In genomic region chr2:168840853-168841712, GRCm38 (mm10) we compare ENCODE assay signal across 8 mouse cellular contexts.
DNase-seq lines count a peak whose midpoint lies in the region; ATAC-seq lines count a peak whose summit lies in the region.

No protein-coding gene starts in this region.

- H3K27me3 ChIP-seq in forebrain, embryonic 11.5 days (ENCODE audit: control insufficient read depth, insufficient read depth, low read length) = peaks cover 8% of the 10 kb centered on the region; the same call in 1 of the 2 replicates
- H3K27me3 ChIP-seq in forebrain, embryonic 16.5 days (replicated peaks; ENCODE audit: control insufficient read depth, insufficient read depth, low read length) = peaks cover 28% of the 10 kb centered on the region
- peaks cover 66% of the 10 kb centered on the region for H3K27me3 ChIP-seq in lung, embryonic 15.5 days
- H3K27me3 ChIP-seq in intestine, embryonic 14.5 days (replicated peaks; ENCODE audit: control insufficient read depth, insufficient read depth, low read length) = peaks cover 16% of the 10 kb centered on the region

- ATAC-seq in forebrain, embryonic 11.5 days (replicated peaks; ENCODE audit: low FRiP score) = no peak
- ATAC-seq in forebrain, embryonic 16.5 days = no peak
- no peak for ATAC-seq in lung, embryonic 15.5 days (ENCODE audit: borderline replicate concordance, extremely low read depth, low FRiP score, low TSS enrichment)
- no peak for ATAC-seq in intestine, embryonic 14.5 days (replicated peaks; ENCODE audit: low FRiP score, low TSS enrichment, low read depth)

- no peaks in the 10 kb centered on the region for H3K36me3 ChIP-seq in forebrain, embryonic 11.5 days (ENCODE audit: control insufficient read depth, insufficient read depth, low read length)
- no peaks in the 10 kb centered on the region for H3K36me3 ChIP-seq in forebrain, embryonic 16.5 days (ENCODE audit: control insufficient read depth, insufficient read depth)
- H3K36me3 ChIP-seq in lung, embryonic 15.5 days = no peaks in the 10 kb centered on the region
- H3K36me3 ChIP-seq in intestine, embryonic 14.5 days (ENCODE audit: control insufficient read depth, insufficient read depth, low read length) = no peaks in the 10 kb centered on the region

- H3K4me1 ChIP-seq in forebrain, embryonic 11.5 days (replicated peaks; ENCODE audit: control insufficient read depth, insufficient read depth, low read length) = peaks cover 24% of the 10 kb centered on the region
- H3K4me1 ChIP-seq in forebrain, embryonic 16.5 days (replicated peaks; ENCODE audit: control insufficient read depth, insufficient read depth, low read length) = peaks cover 14% of the 10 kb centered on the region
- H3K4me1 ChIP-seq in lung, embryonic 15.5 days = peaks cover 19% of the 10 kb centered on the region
- peaks cover 26% of the 10 kb centered on the region for H3K4me1 ChIP-seq in intestine, embryonic 14.5 days (replicated peaks; ENCODE audit: control insufficient read depth, insufficient read depth, low read length)

- no peak overlapping the region for H3K4me3 ChIP-seq in forebrain, embryonic 11.5 days (ENCODE audit: low read depth, low read length)
- H3K4me3 ChIP-seq in forebrain, embryonic 16.5 days (replicated peaks; ENCODE audit: low read length) = no peak overlapping the region
- no peak overlapping the region for H3K4me3 ChIP-seq in lung, embryonic 15.5 days
- no peak overlapping the region for H3K4me3 ChIP-seq in intestine, embryonic 14.5 days (ENCODE audit: low read depth, low read length)

- H3K27ac ChIP-seq in forebrain, embryonic 11.5 days (ENCODE audit: low read depth, low read length) = no peak overlapping the region
- no peak overlapping the region for H3K27ac ChIP-seq in forebrain, embryonic 16.5 days (ENCODE audit: low read length)
- H3K27ac ChIP-seq in lung, embryonic 15.5 days = no peak overlapping the region
- no peak overlapping the region for H3K27ac ChIP-seq in intestine, embryonic 14.5 days (ENCODE audit: low read depth)

- no peak for DNase-seq in forebrain, embryonic 11.5 days (ENCODE audit: low spot score)
- no peak for DNase-seq in lung, postnatal 10 days
- DNase-seq in intestine, embryonic 14.5 days (ENCODE audit: low spot score) = peak; percentile 58
- peak; percentile 51 for DNase-seq in retina, embryonic 14.5 days (ENCODE audit: low spot score)
- DNase-seq in gastrocnemius, postnatal 10 days = no peak
- no peak for DNase-seq in frontal cortex, postnatal 10 days (ENCODE audit: low spot score in 2 of 2)

- H3K9ac ChIP-seq in forebrain, embryonic 11.5 days (ENCODE audit: low read length) = peak overlapping the region; percentile 27; the same call in 1 of the 2 replicates
- no peak overlapping the region for H3K9ac ChIP-seq in forebrain, embryonic 16.5 days (replicated peaks; ENCODE audit: low read depth, low read length)
- no peak overlapping the region for H3K9ac ChIP-seq in lung, embryonic 15.5 days
- no peak overlapping the region for H3K9ac ChIP-seq in intestine, embryonic 14.5 days (ENCODE audit: low read length)

- WGBS in forebrain, embryonic 11.5 days = 2% methylated on average over 19 of the region's 19 CpGs
- 10% methylated on average over 19 of the region's 19 CpGs for WGBS in forebrain, embryonic 16.5 days
- 11% methylated on average over 19 of the region's 19 CpGs for WGBS in lung, embryonic 15.5 days
- 16% methylated on average over 19 of the region's 19 CpGs for WGBS in intestine, embryonic 14.5 days

- no peaks in the 10 kb centered on the region for H3K9me3 ChIP-seq in forebrain, embryonic 11.5 days (ENCODE audit: control insufficient read depth, low read length)
- no peaks in the 10 kb centered on the region for H3K9me3 ChIP-seq in forebrain, embryonic 16.5 days (ENCODE audit: control insufficient read depth, low read length)
- H3K9me3 ChIP-seq in lung, embryonic 15.5 days = no peaks in the 10 kb centered on the region
- no peaks in the 10 kb centered on the region for H3K9me3 ChIP-seq in intestine, embryonic 14.5 days (ENCODE audit: control insufficient read depth, low read length)

- peak overlapping the region; percentile 37; the same call in 1 of the 2 replicates for H3K4me2 ChIP-seq in forebrain, embryonic 11.5 days (ENCODE audit: low read depth, low read length, severe bottlenecking)
- H3K4me2 ChIP-seq in forebrain, embryonic 16.5 days (ENCODE audit: low read length) = no peak overlapping the region
- H3K4me2 ChIP-seq in lung, embryonic 15.5 days = peak overlapping the region; percentile 5
- peak overlapping the region; percentile 38 for H3K4me2 ChIP-seq in intestine, embryonic 14.5 days (ENCODE audit: low read length)

Comparison
In these comparisons a context has a peak if more than half of its experiments do, and no peak if none do; other contexts are left out.
1. DNase-seq: peak in intestine, embryonic 14.5 days (single experiment) and retina, embryonic 14.5 days (single experiment); none in forebrain, embryonic 11.5 days (single experiment), lung, postnatal 10 days (single experiment), gastrocnemius, postnatal 10 days (single experiment) and frontal cortex, postnatal 10 days (0 of 2).